Mouse (Mus musculus) B cell, adult 62 days (primary cell): ENCODE data around the gene Gm5662. TPM values are rescaled to one million over a fixed set of nuclear protein-coding genes. Genes with fewer than 3 reads are reported as not detected.

Experiments used
- total RNA-seq: library from RNA; stranded (reverse); gene quantifications from 4 replicates; pipeline ENCODE4 v1.2.4, GENCODE M21; 2023

The Gm5662 gene
- not detected in 4 replicates for total RNA-seq

GRCm38 (mm10) chr12:88274400-88274799 is at the start of gene Gm5662:
Gene Gm5662, minus strand, starts transcription at chr12:88274500.

GRCm38 (mm10) chr12:88323926-88324325 is 49.6 kb upstream of the Gm5662 start, which contains the start of gene Gm5039:
Gene Gm5039, minus strand, starts transcription at chr12:88324026.

DNA sequence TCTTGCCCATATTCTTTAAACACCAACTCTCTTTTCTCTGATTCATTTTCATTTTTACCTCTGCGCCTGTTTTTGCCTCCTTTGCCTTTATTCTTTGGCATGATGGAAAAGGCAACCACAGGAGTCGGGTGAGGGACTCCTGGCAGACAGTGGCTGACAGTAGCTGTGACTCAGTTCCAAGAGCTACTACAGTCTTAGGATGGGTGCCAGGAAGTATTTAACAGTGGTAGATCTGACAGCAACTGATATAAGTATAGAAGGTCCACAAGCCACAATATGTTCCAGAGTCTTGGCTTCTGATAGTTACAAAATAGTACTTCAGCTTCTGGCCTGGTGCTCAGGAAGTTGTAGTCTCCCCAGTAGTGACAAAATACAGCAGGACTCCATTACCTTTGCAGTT is 24.3 kb downstream of the Gm5662 start, which contains the start of gene Gm8332:
Gene Gm8332 (minus strand): TSS at position 101 of the 400 bp plus-strand sequence.

Other genes starting within 250 kb of the Gm5662 start
- not detected in 4 replicates for gene Gm2056, start 247.5 kb downstream of the Gm5662 start, total RNA-seq
- gene Gm16368, start 190.8 kb downstream of the Gm5662 start, total RNA-seq: not detected in 4 replicates
- not detected in 4 replicates for gene Gm10436, start 92.4 kb downstream of the Gm5662 start, total RNA-seq
- gene Gm8332, start 24.4 kb downstream of the Gm5662 start, total RNA-seq: not detected in 4 replicates
- not detected in 4 replicates for gene Gm5039, start 49.5 kb upstream of the Gm5662 start, total RNA-seq
- 15.3 to 16.0 TPM (median 15.4 TPM) in 4 replicates for gene Adck1, start 86.1 kb upstream of the Gm5662 start, total RNA-seq